Mouse (Mus musculus) cerebellum, adult (tissue): Measurements from ENCODE around the gene Naaladl1.

Experiments
- ATAC-seq: cut with Nextera tagmentation; 2 replicates; pipeline ENCODE4 v1.9.2; 2017; ENCODE audit warnings: mild to moderate bottlenecking, moderate library complexity, mixed read lengths; ENCODE audit not compliant: insufficient number of reproducible peaks, low FRiP score, low TSS enrichment

Naaladl1 gene

GRCm38 (mm10) chr19:6079983-6080480, 25.6 kb upstream of the Naaladl1 start, which contains the start of gene Tmem262:
Tmem262 (plus strand) TSS chr19:6080033.
- no peak for ATAC-seq

- no peak for ATAC-seq
Measured at GRCm38 (mm10) chr19:6082156-6082555, 23.4 kb upstream of the Naaladl1 start, which contains the start of gene Gm28374. Gm28374 (minus strand) TSS chr19:6082256.

GRCm38 (mm10) chr19:6084478-6085248, 20.9 kb upstream of the Naaladl1 start, which contains the start of the genes Zfpl1 and Cdca5:
Zfpl1 (minus strand) TSS chr19:6084956.
Cdca5 (plus strand) TSS chr19:6084983.
- ATAC-seq, result peak; percentile 76; the same call in 1 of the 2 replicates

- no peak for ATAC-seq
Measured at GRCm38 (mm10) chr19:6085417-6085879, 20.1 kb upstream of the Naaladl1 start.

GRCm38 (mm10) chr19:6088841-6089240, 16.7 kb upstream of the Naaladl1 start:
- ATAC-seq, result no peak

- ATAC-seq, result no peak
Measured at GRCm38 (mm10) chr19:6094119-6094518, 11.5 kb upstream of the Naaladl1 start, which contains the start of gene AC131692.1. AC131692.1 (plus strand) TSS chr19:6094419.

DNA sequence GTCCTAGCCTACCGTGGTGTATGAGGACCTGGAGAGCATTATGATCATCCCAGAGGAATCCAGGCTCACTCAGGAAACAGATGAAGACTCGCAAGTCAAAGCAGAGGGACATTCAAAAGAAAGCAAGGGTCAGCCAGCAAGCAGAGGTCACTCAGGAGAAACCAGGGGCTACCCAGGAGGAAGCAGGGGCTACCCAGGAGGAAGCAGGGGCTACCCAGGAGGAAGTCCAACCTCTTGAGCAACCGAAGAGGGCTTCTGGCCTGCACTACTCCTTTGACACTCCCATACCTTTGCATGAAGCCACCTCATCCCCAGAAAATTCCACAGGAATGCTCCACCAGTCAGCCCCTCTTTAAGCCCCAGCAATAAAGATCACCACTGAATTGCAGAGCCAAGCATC, 7.7 kb upstream of the Naaladl1 start:
- no peak for ATAC-seq

DNA sequence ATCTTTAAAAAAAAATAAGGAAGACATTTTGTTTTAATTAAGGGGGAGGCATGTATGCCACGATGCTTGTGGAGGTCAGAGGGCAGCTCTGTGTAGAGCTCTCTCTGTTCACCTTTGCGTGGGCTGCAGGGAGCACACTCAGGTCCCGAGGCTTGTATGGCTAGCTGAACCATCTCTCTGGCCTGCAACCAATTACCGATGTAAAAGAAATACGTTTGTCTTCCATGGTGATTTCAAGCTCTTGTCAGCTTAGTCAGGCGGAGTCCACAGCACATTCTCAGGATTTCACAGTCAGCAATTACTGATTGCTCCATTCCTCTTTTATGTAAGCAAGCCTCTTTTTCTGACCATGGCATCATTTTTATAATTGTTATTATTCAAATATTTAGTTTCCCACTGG, 4.4 kb upstream of the Naaladl1 start:
- ATAC-seq, result no peak

- ATAC-seq, result no peak
Measured at GRCm38 (mm10) chr19:6102169-6102853, 3.3 kb upstream of the Naaladl1 start.

- ATAC-seq, result no peak
Measured at GRCm38 (mm10) chr19:6104476-6104875, 1.1 kb upstream of the Naaladl1 start.

- no peak for ATAC-seq
Measured at GRCm38 (mm10) chr19:6113116-6113515, 7.5 kb downstream of the Naaladl1 start.

DNA sequence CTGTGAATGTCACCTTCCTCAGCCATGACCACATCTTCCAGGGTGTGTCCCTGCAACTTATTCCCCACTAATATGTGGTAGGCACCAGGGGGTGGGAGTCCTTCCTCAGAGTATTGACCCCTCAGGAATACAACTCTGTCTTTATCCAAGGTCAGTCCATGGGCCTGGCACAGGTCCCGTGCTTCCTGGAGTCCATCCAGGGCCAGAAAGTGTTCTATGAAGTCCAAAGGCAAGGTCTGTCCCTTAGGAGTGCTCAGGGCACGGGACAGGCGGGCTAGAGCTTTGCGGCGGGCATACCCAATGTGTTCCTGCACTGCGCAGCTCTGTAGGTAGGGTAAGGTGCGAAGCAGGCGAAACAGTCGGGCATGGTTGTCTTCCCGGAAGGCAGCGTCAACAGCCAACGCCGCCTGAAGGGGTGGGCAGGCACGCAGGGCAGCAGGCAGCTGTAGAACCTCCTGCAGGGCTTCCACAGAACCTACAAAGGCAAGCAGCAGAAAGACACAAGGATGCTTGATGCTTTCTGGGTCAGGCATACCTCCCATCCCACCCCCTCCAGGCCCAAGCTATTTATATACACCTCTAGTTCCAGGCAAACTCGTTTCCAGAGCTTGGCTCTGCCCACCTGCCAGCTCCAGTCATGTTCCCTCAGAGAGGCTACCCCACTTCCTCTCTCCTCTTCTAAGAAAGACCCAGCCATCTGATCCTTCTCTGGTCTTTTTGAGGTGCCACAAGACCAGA, 10.7 kb downstream of the Naaladl1 start:
- no peak for ATAC-seq

- ATAC-seq, result no peak; the same call in 1 of the 2 replicates
Measured at GRCm38 (mm10) chr19:6117346-6117985, 11.9 kb downstream of the Naaladl1 start.

DNA sequence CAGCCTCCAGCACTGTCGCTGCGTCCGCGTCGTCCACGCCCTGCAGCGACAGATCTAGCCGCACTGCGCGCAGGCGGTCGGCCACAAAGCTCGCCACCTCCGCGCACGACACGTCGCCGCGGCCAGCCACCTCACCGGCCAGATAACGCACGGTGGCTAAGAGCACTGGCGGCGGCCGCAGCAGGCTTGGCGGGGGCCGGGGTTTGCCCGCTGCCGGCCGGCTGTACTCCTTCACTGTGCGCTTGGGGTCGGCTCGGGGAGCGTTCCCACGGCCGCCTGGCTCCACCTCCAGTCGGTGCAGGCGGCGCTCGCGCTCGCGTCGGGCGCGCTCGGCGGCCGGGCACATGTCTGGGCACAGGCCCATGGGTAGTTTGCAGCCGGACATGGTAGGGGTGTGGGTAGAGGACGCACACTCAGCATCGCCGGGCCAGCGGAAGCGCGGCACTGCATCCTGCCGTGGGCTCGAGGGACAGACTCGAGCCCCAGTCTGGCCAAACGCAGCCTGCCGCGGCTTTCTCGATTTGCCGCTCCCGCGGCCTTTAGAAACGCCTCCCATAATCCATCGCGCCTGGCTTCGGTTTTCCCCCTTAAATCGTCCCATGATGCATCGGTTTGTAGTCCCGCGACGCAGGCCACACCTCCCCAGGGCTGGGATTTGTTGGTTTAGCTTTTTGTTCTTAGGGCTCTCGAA, 12.5 kb downstream of the Naaladl1 start, which contains the start of gene Sac3d1:
Sac3d1 (minus strand) TSS at position 665 of the 691 bp plus-strand sequence.
- peak; percentile 77; the same call in 1 of the 2 replicates for ATAC-seq

DNA sequence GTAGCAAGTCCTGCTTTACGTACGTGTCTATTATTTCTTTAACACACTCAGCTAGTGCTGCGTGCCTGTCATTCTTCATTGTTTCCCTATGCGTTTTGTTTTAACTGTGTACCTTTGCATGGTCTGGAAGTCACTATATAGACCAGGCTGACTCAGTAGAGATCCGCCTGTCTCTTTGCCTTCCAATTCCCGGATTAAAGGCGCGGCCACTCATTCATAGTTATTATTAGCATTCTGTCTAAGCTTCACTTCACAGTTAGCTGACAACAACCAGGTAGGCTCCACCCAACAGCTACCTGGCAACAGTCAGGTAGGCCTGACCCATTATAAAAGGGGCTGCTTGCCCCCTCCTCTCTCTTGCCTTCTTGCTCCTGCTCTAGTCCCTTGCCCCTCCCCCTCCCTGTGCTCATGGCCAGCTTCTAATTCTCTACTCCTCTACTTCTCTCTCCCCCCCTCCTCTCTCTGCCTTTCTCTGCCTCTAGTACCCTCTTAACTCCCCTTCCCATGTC, 13.1 kb downstream of the Naaladl1 start:
- no peak for ATAC-seq

DNA sequence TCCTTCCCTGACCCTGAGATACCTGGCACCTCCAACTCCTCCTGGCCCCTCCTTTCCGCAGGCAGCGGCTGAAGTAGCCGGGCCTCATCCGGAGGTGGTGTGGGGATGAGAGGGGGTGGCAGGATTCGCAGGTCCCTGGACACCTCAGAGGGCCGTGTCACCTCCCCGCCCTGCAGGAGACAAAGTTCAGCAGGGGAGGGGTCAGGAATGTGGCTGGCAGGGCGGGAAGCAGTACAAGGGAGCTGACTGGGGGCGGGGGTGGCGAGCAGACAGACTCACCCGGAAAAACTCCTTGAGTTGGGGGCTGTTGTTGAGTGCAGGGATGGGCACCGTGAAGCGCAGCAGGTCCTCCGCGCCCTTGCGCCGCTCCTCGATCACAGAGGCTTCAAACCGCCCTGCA, 16.2 kb downstream of the Naaladl1 start:
- ATAC-seq, result no peak

DNA sequence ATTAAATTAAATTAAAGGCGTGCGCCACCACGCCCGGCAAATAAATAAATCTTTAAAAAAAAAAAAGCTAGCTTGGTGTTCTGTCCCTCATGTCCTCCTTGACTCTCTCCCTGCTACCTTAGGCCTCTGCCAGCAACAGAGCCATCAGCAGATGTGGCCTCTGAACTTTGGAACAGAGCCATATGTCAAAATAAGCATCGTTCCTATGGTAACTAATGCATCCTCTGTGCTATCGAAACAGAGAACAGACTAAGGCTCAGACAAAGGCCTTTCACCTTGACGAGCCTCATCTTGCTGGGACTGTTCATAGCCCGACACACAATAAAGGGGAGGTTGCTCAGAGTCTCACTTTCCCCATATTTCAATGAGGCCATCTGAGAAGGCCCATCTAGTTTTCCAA, 17.7 kb downstream of the Naaladl1 start:
- ATAC-seq, result no peak

GRCm38 (mm10) chr19:6124898-6125297, 19.3 kb downstream of the Naaladl1 start:
- no peak for ATAC-seq

- no peak for ATAC-seq
Measured at GRCm38 (mm10) chr19:6126289-6126688, 20.7 kb downstream of the Naaladl1 start.
